Mouse (Mus musculus) neural tube, embryonic 12.5 days (tissue): ENCODE measurements around the gene Nrsn2. TPM values are rescaled to one million over a fixed set of nuclear protein-coding genes. Genes with fewer than 3 reads are reported as not detected.

Experiments used
- polyA plus RNA-seq: library from polyadenylated mRNA; unstranded; fragments of >200 nt; fragmentation: Nextera tagmentation; extraction: Ambion mirVana; gene quantifications from 2 replicates; pipeline ENCODE4 v1.2.1, GENCODE M21; 2016

Gene Nrsn2
- polyA plus RNA-seq, 1 experiment from 2014 or later: 16.5 TPM

Other genes with a start within 250 kb of the Nrsn2 start
- gene Tcf15, start 233.1 kb downstream of the Nrsn2 start, polyA plus RNA-seq: 22.6 and 26.3 TPM in 2 replicates
- gene Csnk2a1, start 149.8 kb downstream of the Nrsn2 start, polyA plus RNA-seq: 87.0 and 118 TPM in 2 replicates
- gene Tbc1d20, start 82.8 kb downstream of the Nrsn2 start, polyA plus RNA-seq: 40.0 and 40.4 TPM in 2 replicates
- 87.0 and 90.6 TPM in 2 replicates for gene Rbck1, start 44.0 kb downstream of the Nrsn2 start, polyA plus RNA-seq
- 2.3 and 2.4 TPM in 2 replicates for gene Trib3, start 32.6 kb downstream of the Nrsn2 start, polyA plus RNA-seq
- gene Sox12, start 21.4 kb upstream of the Nrsn2 start, polyA plus RNA-seq: 18.5 and 18.9 TPM in 2 replicates
- 47.9 and 49.8 TPM in 2 replicates for gene Zcchc3, start 38.4 kb upstream of the Nrsn2 start, polyA plus RNA-seq
- 0.53 and 0.61 TPM in 2 replicates for gene 6820408C15Rik, start 38.9 kb upstream of the Nrsn2 start, polyA plus RNA-seq
- gene Defb23, start 88.0 kb upstream of the Nrsn2 start, polyA plus RNA-seq: not detected in 2 replicates
- not detected in 2 replicates for gene Defb20, start 100.4 kb upstream of the Nrsn2 start, polyA plus RNA-seq
- gene Defb22, start 113.5 kb upstream of the Nrsn2 start, polyA plus RNA-seq: not detected in 2 replicates
- gene Defb26, start 135.1 kb upstream of the Nrsn2 start, polyA plus RNA-seq: not detected in 2 replicates
- not detected in 2 replicates for gene Defb28, start 141.6 kb upstream of the Nrsn2 start, polyA plus RNA-seq
- not detected in 2 replicates for gene Defb29, start 163.5 kb upstream of the Nrsn2 start, polyA plus RNA-seq
- gene Gm17416, start 192.7 kb upstream of the Nrsn2 start, polyA plus RNA-seq: not detected in 2 replicates
- gene Defb21, start 196.1 kb upstream of the Nrsn2 start, polyA plus RNA-seq: not detected in 2 replicates
- not detected in 2 replicates for gene Defb19, start 203.7 kb upstream of the Nrsn2 start, polyA plus RNA-seq
- gene Defb45, start 222.8 kb upstream of the Nrsn2 start, polyA plus RNA-seq: not detected in 2 replicates
- not detected in 2 replicates for gene Defb36, start 227.7 kb upstream of the Nrsn2 start, polyA plus RNA-seq
- not detected in 2 replicates for gene Defb25, start 246.4 kb upstream of the Nrsn2 start, polyA plus RNA-seq